Mouse (Mus musculus) embryo, embryonic 11.5 days (tissue): Measurements from ENCODE around the gene Cdr1.

Experiments used
- DNase-seq: peaks from one replicate; pipeline ENCODE4 v3.0.0-alpha.2; 2012; ENCODE audit warnings: low read depth, low spot score

The Cdr1 gene

GRCm38 (mm10) chrX:61185458-61185857 is at the start of gene Cdr1:
TSS of gene Cdr1 (minus strand) at chrX:61185558.
- DNase-seq: no peak

DNA sequence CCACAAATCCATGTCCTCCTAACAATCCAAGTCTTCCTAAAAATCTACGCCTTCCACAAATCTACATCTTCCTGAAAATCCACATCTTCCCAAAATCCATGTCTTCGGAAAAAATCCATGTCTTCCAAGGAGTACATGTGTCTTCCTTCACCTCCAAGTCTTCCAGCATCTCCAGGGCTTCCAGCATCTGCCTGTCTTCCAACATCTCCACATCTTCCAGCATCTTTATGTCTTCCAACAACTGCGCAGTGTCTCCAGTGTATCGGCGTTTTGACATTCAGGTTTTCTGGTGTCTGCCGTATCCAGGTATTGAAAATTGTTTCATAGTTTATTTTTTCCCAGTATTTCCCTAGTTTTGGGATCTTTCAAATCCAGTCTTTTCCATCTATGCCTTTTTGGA is 511 bp upstream of the Cdr1 start:
- DNase-seq: no peak

DNA sequence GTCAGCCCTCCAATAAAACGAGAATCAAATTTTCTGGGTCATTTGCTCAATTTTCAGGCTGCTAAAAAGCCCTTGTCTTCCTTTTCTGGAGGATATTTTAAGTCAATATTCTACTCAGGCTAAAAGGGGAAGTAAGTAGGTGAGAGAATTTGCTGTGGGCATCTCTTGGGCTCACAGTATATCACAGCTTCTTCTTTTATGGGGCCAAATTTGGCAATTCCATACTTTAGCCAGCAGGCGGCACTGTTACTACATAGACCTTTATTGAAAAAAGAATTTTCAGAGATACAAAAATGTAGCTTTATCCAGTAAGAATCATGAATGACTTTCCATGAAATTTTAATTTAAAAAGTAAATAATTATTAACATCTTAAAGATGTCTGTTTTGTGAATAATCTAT is 18.8 kb downstream of the Cdr1 start:
- DNase-seq: peak; percentile 19

GRCm38 (mm10) chrX:61161249-61161648 is 24.1 kb downstream of the Cdr1 start:
- no peak for DNase-seq

DNA sequence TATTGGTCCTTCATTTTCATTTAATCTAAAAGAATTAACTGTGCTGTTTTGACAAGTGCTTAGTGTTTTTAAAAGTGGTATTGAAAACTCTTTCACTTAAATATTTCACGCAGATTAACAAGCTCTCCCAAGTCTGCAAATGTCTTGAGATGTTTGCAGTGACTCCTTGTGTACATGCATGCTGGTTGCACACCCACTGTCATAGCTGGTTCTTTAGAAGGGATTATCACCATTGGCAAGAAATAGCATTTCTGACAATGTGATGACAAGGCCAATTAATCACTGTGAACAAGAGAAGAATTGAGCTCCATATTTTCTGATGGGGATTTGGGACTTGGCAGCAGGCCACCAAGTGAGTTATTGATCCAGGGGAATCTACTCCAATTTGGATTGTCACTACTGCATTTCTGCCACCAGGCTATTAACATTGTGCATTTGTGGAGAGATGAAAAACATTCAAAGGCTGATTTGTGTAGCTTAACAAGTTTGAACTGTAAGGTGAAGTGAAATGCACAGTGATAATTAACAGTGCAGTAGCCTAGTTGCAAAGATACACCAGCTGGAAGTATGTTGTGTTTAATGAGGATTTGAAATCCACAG is 30.6 kb downstream of the Cdr1 start:
- no peak for DNase-seq

- DNase-seq: no peak
Observed at GRCm38 (mm10) chrX:61154246-61154645, 31.1 kb downstream of the Cdr1 start.

GRCm38 (mm10) chrX:61146569-61146968 is 38.8 kb downstream of the Cdr1 start:
- no peak for DNase-seq

- no peak for DNase-seq
Observed at GRCm38 (mm10) chrX:61145416-61145815, 39.9 kb downstream of the Cdr1 start.

- no peak for DNase-seq
Observed at GRCm38 (mm10) chrX:61134592-61134991, 50.8 kb downstream of the Cdr1 start.
